Mouse (Mus musculus): ENCODE data around the gene Ctdspl. TPM values are rescaled to one million over a fixed set of nuclear protein-coding genes. Genes with fewer than 3 reads are reported as not detected.
A peak's percentile ranks its signal among the peaks of the same experiment; 100 is the strongest.

Ctdspl gene
- polyA plus RNA-seq, 1 experiment from 2014 or later, result 22.9 TPM

DNA sequence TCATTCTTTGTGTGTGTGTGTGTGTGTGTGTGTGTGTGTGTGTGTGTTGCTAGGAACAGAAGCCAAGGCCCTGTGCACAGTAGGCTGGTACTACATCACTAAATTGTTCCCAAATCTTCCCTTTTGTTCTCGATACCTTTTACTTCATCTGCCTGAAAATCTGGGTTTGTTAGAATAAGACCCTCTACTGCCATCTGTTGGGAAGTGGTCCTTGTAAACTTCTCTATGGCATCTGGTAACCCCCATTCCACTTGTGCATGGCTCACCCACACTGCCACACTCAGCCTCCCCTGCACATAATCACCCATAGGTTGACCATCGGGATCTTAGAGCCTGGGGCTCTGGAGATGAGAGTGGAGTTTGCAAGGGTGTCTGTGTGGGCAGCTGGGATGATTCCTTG lies 31.2 kb upstream of the Ctdspl start:
- TF ChIP-seq CTCF (IDR thresholded peaks at IDR 0.05; ENCODE audit: low read depth), result peak; percentile 45
- no peak overlapping the region for H3K4me3 ChIP-seq (ENCODE audit: low read depth, low read length)
- no peaks in the 10 kb centered on the region for H3K9me3 ChIP-seq (ENCODE audit: low read depth, low read length)
- no peaks in the 10 kb centered on the region for H3K27me3 ChIP-seq (ENCODE audit: insufficient read depth, low read length)
- H3K9ac ChIP-seq, result no peak overlapping the region
- 65% methylated on average over 2 of the region's 2 CpGs for WGBS
- peak; percentile 67 for DNase-seq
- ATAC-seq (ENCODE audit: insufficient read depth), result no peak
- H3K4me2 ChIP-seq, result no peak overlapping the region
- H3K27ac ChIP-seq (ENCODE audit: low read depth), result no peak overlapping the region
- H3K4me1 ChIP-seq (ENCODE audit: insufficient read depth), result peaks cover 5% of the 10 kb centered on the region
- peaks cover 13% of the 10 kb centered on the region; the same call in 1 of the 2 replicates for H3K36me3 ChIP-seq (ENCODE audit: insufficient read depth)

DNA sequence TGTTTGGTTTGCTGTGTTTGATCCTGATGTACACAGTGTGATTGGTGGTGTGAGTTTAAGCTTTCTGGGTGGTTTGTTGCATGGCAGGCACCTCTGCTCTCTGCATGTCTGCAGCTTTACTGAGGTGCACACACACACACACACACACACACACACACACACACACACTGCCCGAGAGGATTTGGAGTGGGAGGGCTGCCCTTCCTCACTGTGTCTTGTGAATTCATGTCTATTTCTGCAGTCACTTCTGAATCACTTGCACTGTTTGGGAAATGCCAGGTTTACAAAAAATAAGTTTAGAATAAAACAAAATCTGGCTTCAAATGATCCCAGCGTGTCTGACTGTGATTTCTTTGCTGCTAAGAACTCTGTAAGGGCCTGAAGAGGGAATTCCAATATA lies 25.6 kb upstream of the Ctdspl start:
- H3K4me1 ChIP-seq (ENCODE audit: insufficient read depth), result no peaks in the 10 kb centered on the region; the same call in 1 of the 2 replicates
- no peak overlapping the region for H3K4me3 ChIP-seq (ENCODE audit: low read depth, low read length)
- DNase-seq, result no peak
- no peak overlapping the region for H3K9ac ChIP-seq
- no peak overlapping the region for H3K4me2 ChIP-seq
- 58% methylated on average over 2 of the region's 2 CpGs for WGBS
- ATAC-seq (ENCODE audit: insufficient read depth), result no peak
- peaks cover 10% of the 10 kb centered on the region; the same call in 1 of the 2 replicates for H3K36me3 ChIP-seq (ENCODE audit: insufficient read depth)
- H3K9me3 ChIP-seq (ENCODE audit: low read depth, low read length), result no peaks in the 10 kb centered on the region
- H3K27me3 ChIP-seq (ENCODE audit: insufficient read depth, low read length), result no peaks in the 10 kb centered on the region
- no peak overlapping the region for H3K27ac ChIP-seq (ENCODE audit: low read depth)
- no peak for TF ChIP-seq CTCF (IDR thresholded peaks at IDR 0.05; ENCODE audit: low read depth)

DNA sequence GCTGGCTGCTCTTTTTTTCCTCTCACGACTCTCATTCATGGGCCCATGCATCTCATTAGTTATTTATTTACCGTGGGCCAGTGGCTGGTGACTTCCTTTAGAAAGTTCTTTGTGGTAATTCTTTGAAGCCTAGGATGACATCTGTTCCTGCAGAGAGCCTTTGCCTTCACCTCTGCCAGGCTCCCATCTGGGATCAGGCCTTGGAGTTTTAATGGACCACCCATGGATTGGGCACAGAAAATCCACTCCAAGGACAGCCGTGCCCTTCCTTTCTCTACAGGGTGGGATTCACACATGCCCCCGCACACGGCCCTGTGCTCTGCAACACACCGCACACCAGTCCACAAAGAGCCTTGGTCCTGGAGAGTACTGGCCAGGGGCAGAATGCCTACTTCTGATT lies 24.3 kb upstream of the Ctdspl start:
- no peak for DNase-seq
- Histone ChIP-seq H3K4me1 (ENCODE audit: insufficient read depth) (peaks cover 2% of the 10 kb centered on the region; the same call in 1 of the 2 replicates), H3K9ac (no peak overlapping the region), H3K36me3 (ENCODE audit: insufficient read depth) (peaks cover 10% of the 10 kb centered on the region; the same call in 1 of the 2 replicates), H3K27ac (ENCODE audit: low read depth) (no peak overlapping the region), H3K27me3 (ENCODE audit: insufficient read depth, low read length) (no peaks in the 10 kb centered on the region), H3K4me2 (no peak overlapping the region), H3K4me3 (ENCODE audit: low read depth, low read length) (no peak overlapping the region), H3K9me3 (ENCODE audit: low read depth, low read length) (no peaks in the 10 kb centered on the region)
- no peak for ATAC-seq (ENCODE audit: insufficient read depth)
- TF ChIP-seq CTCF (IDR thresholded peaks at IDR 0.05; ENCODE audit: low read depth), result no peak
- WGBS, result 63% methylated on average over 6 of the region's 6 CpGs

DNA sequence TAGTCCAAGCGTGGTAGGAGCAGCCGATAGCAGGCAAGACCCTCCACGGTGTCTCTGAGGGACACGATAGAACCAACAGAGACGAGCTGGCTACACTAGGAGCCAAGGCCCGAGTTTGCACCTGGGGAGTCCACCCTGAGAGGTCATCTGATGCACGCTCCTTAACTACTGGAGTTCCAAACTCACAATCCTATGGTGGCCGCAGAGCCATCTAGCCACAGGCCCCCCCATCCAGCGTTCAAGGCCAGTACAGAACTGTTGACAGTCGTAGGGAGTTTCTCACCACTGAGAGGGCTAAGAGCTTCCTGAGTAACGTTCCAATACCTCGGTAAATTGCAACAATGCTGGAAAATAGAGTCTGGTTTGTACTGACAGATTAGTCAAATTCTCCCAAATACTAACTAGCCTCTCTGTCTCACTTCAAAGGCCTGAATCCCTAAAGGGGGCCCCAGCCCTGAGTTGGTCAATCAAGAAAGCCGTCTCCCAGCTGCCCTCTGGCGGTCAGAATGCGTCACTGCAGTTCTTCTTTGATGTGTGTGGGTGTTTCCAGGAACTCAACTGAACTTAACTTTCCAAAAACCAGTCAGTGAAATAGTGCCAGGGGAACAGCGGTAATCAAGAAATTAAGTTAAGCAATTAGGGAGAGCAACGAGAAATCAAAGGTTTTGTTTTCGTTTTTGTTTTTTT lies 18.2 kb upstream of the Ctdspl start:
- Histone ChIP-seq H3K9ac (no peak overlapping the region), H3K4me1 (ENCODE audit: insufficient read depth) (peaks cover 6% of the 10 kb centered on the region), H3K36me3 (ENCODE audit: insufficient read depth) (no peaks in the 10 kb centered on the region), H3K27ac (ENCODE audit: low read depth) (no peak overlapping the region), H3K4me3 (ENCODE audit: low read depth, low read length) (no peak overlapping the region), H3K27me3 (ENCODE audit: insufficient read depth, low read length) (no peaks in the 10 kb centered on the region), H3K4me2 (no peak overlapping the region), H3K9me3 (ENCODE audit: low read depth, low read length) (no peaks in the 10 kb centered on the region)
- DNase-seq (peak; percentile 95), ATAC-seq (ENCODE audit: insufficient read depth) (peak; percentile 50; the same call in 1 of the 2 replicates)
- WGBS, result 45% methylated on average over 18 of the region's 18 CpGs
- peak; percentile 98 for TF ChIP-seq CTCF (IDR thresholded peaks at IDR 0.05; ENCODE audit: low read depth)

DNA sequence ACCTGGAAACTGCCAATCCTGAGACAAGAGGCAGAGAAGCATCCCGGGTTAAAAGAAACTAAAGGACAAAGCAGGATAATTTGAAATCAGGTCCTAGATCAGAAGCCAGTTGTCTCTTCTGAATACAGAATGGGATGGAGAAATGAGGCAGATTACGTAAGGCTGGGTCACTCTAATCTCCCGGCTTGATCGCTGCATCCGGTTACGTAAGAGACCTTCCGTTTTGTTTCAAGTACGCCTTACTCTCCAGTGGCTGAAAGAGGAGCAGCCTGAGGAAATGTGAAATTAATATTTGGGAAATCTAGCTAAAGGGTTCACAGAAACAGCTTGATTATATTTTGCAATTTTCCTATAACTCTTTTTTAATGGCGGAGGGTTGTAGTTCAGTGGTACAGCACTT lies 13.2 kb upstream of the Ctdspl start:
- no peak overlapping the region for H3K4me2 ChIP-seq
- no peak overlapping the region for H3K27ac ChIP-seq (ENCODE audit: low read depth)
- no peak overlapping the region for H3K4me3 ChIP-seq (ENCODE audit: low read depth, low read length)
- 74% methylated on average over 9 of the region's 9 CpGs for WGBS
- H3K9me3 ChIP-seq (ENCODE audit: low read depth, low read length), result no peaks in the 10 kb centered on the region
- H3K36me3 ChIP-seq (ENCODE audit: insufficient read depth), result no peaks in the 10 kb centered on the region
- DNase-seq (no peak), ATAC-seq (ENCODE audit: insufficient read depth) (no peak)
- no peak for TF ChIP-seq CTCF (IDR thresholded peaks at IDR 0.05; ENCODE audit: low read depth)
- H3K9ac ChIP-seq, result no peak overlapping the region
- peaks cover under 1% of the 10 kb centered on the region; the same call in 1 of the 2 replicates for H3K4me1 ChIP-seq (ENCODE audit: insufficient read depth)
- H3K27me3 ChIP-seq (ENCODE audit: insufficient read depth, low read length), result no peaks in the 10 kb centered on the region

DNA sequence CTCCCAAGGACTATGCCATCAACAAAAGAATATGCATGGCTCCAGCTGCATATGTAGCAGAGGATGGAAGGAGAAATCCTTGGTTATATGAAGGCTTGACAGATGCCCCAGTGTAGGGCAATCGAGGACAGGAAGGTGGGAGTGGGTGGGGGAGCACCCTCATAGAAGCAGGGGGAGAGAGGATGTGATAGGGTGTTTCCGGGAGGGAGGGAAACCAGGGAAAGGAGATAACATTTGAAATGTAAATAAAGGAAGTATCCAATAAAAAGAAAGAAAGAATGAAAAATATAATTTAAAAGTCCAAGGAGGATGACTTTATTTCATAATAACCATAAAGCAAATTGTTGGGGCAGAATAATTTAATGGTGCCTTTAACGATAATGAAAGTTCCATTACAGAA lies 12.6 kb upstream of the Ctdspl start:
- Histone ChIP-seq H3K4me1 (ENCODE audit: insufficient read depth) (no peaks in the 10 kb centered on the region), H3K27ac (ENCODE audit: low read depth) (no peak overlapping the region), H3K36me3 (ENCODE audit: insufficient read depth) (no peaks in the 10 kb centered on the region), H3K9ac (no peak overlapping the region), H3K4me3 (ENCODE audit: low read depth, low read length) (no peak overlapping the region), H3K9me3 (ENCODE audit: low read depth, low read length) (no peaks in the 10 kb centered on the region), H3K4me2 (no peak overlapping the region), H3K27me3 (ENCODE audit: insufficient read depth, low read length) (no peaks in the 10 kb centered on the region)
- 76% methylated on average over 3 of the region's 3 CpGs for WGBS
- DNase-seq (no peak), ATAC-seq (ENCODE audit: insufficient read depth) (no peak)
- TF ChIP-seq CTCF (IDR thresholded peaks at IDR 0.05; ENCODE audit: low read depth), result no peak

DNA sequence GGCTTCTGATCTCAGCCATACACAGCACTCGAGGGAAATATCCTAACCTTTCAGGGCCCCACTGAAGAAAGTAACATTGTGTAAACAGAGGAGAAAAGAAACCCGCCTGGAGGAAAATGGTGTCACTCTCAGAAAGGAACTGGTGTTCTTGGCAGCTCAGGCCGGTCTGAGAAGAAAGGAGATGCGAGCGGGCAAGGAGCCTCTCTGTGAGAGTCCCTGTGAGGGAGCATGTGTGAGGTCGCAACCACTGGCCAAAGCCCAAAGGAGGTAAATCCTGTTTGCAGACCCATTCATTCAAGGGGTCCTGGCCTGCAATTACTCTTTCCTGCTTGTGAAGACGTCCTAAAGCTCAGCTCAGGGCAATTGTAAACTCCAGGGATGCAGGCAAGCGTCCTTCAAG lies 11.7 kb upstream of the Ctdspl start:
- 16% methylated on average over 8 of the region's 8 CpGs for WGBS
- Histone ChIP-seq H3K4me1 (ENCODE audit: insufficient read depth) (no peaks in the 10 kb centered on the region), H3K27ac (ENCODE audit: low read depth) (no peak overlapping the region)

More for the DNA sequence above, 11.7 kb upstream of the Ctdspl start:
- ATAC-seq (ENCODE audit: insufficient read depth) (peak; percentile 32; the same call in 1 of the 2 replicates), DNase-seq (peak; percentile 41)
- Histone ChIP-seq H3K4me2 (peak overlapping the region; percentile 24; the same call in 1 of the 2 replicates), H3K9ac (no peak overlapping the region), H3K4me3 (ENCODE audit: low read depth, low read length) (no peak overlapping the region), H3K9me3 (ENCODE audit: low read depth, low read length) (no peaks in the 10 kb centered on the region), H3K36me3 (ENCODE audit: insufficient read depth) (no peaks in the 10 kb centered on the region), H3K27me3 (ENCODE audit: insufficient read depth, low read length) (no peaks in the 10 kb centered on the region)
- TF ChIP-seq CTCF (IDR thresholded peaks at IDR 0.05; ENCODE audit: low read depth), result no peak

Measured in lung, embryonic 14.5 days (tissue).